Mouse (Mus musculus): Measurements from ENCODE around the gene Prkcb.

GRCm38 (mm10) chr7:122297627-122298026 is 9.1 kb downstream of the Prkcb start:
- no peak for TF ChIP-seq EP300 (IDR thresholded peaks at IDR 0.05; ENCODE audit: insufficient read depth, low read depth, low read length)
- TF ChIP-seq CTCF (IDR thresholded peaks at IDR 0.05) = no peak
- no peak for TF ChIP-seq POLR2A (IDR thresholded peaks at IDR 0.05; ENCODE audit: insufficient read depth, low read depth, low read length)

Data from heart, adult 2 months (tissue).